Mouse (Mus musculus) MEL (cell line): ENCODE results near the gene Mylk4. TPM values are rescaled to one million over a fixed set of nuclear protein-coding genes. Genes with fewer than 3 reads are reported as not detected.

Source experiments
- DNase-seq: peaks from one replicate; pipeline ENCODE4 v3.0.0; 2011; ENCODE audit warnings: low read depth, low spot score
- H3K27ac ChIP-seq: 2 replicates; pipeline ENCODE4 v1.5.1; 2012; ENCODE audit warnings: low read depth, mild to moderate bottlenecking, control low read depth, low read length, moderate library complexity; ENCODE audit not compliant: control insufficient read depth
- H3K27me3 ChIP-seq, 2 experiments: fragments of 150-350 bp in 1 of 2; sonication (generic) in 1 of 2; 2 replicates each; pipeline ENCODE4 v1.6.1; 2012; ENCODE audit warnings: low read length in 2 of 2, mild to moderate bottlenecking in 2 of 2, improper control_type of control experiment in 1 of 2, moderate library complexity in 1 of 2; ENCODE audit not compliant: insufficient read depth in 2 of 2, control insufficient read depth in 1 of 2
- H3K36me3 ChIP-seq, 2 experiments: 2 replicates each; pipeline ENCODE4 v1.6.1; 2012 to 2014; ENCODE audit warnings: low read length in 2 of 2, improper control_type of control experiment in 1 of 2, inconsistent platforms in 1 of 2, mild to moderate bottlenecking in 1 of 2; ENCODE audit not compliant: insufficient read depth in 2 of 2, control insufficient read depth in 1 of 2
- H3K4me1 ChIP-seq, 2 experiments: fragments of 150-350 bp in 1 of 2; sonication (generic) in 1 of 2; 2 replicates each; pipeline ENCODE4 v1.6.1; 2012; ENCODE audit warnings: low read length in 2 of 2, improper control_type of control experiment in 1 of 2, mild to moderate bottlenecking in 1 of 2; ENCODE audit not compliant: insufficient read depth in 2 of 2, control insufficient read depth in 1 of 2
- H3K4me3 ChIP-seq, 2 experiments: fragments of 150-350 bp in 1 of 2; sonication (generic) in 1 of 2; 2 replicates each; pipeline ENCODE4 v1.5.1; 2012; ENCODE audit warnings: low read depth in 2 of 2, low read length in 2 of 2, mild to moderate bottlenecking in 2 of 2, moderate library complexity in 2 of 2, control low read depth in 1 of 2, improper control_type of control experiment in 1 of 2; ENCODE audit not compliant: control insufficient read depth in 1 of 2, insufficient read depth in 1 of 2
- H3K79me2 ChIP-seq: 2 replicates; pipeline ENCODE4 v1.6.1; 2012; ENCODE audit warnings: mild to moderate bottlenecking, low read length, moderate library complexity; ENCODE audit not compliant: control insufficient read depth, poor library complexity, insufficient read depth
- H3K9ac ChIP-seq: 2 replicates; pipeline ENCODE4 v1.6.1; 2012; ENCODE audit warnings: low read depth, mild to moderate bottlenecking, control low read depth, low read length, moderate library complexity; ENCODE audit not compliant: control insufficient read depth, poor library complexity, severe bottlenecking
- H3K9me3 ChIP-seq: fragments of 150-350 bp; sonication (generic); replicated peaks from 2 replicates; pipeline ENCODE4 v1.6.1; 2012; ENCODE audit warnings: mild to moderate bottlenecking, low read length, improper control_type of control experiment, moderate library complexity; ENCODE audit not compliant: insufficient read depth
- BHLHE40 ChIP-seq: IDR thresholded peaks from 2 replicates; pipeline ENCODE4 v1.6.1; 2012; ENCODE audit warnings: low read depth, mild to moderate bottlenecking, inconsistent platforms, low read length, improper control_type of control experiment, borderline replicate concordance
- CHD1 ChIP-seq: IDR thresholded peaks from 2 replicates; pipeline ENCODE4 v1.6.1; 2012; ENCODE audit warnings: low read depth, mild to moderate bottlenecking, inconsistent platforms, low read length, improper control_type of control experiment
- E2F4 ChIP-seq: IDR thresholded peaks from 2 replicates; pipeline ENCODE4 v1.6.1; 2011; ENCODE audit warnings: low read depth, low read length, improper control_type of control experiment, borderline replicate concordance
- ELF1 ChIP-seq: IDR thresholded peaks from 2 replicates; pipeline ENCODE4 v1.6.1; 2014; ENCODE audit warnings: low read depth, mild to moderate bottlenecking, inconsistent platforms, low read length, improper control_type of control experiment, moderate library complexity
- ETS1 ChIP-seq: IDR thresholded peaks from 2 replicates; pipeline ENCODE4 v1.6.1; 2012; ENCODE audit warnings: low read depth, mild to moderate bottlenecking, inconsistent platforms, low read length, improper control_type of control experiment, moderate library complexity
- GATA1 ChIP-seq: IDR thresholded peaks from 2 replicates; pipeline ENCODE4 v1.6.1; 2011; ENCODE audit warnings: low read depth, low read length, improper control_type of control experiment
- KAT2A ChIP-seq: conservative IDR thresholded peaks from 2 replicates; pipeline ENCODE4 v1.6.1; 2012; ENCODE audit warnings: low read depth, low read length, improper control_type of control experiment, inconsistent platforms
- MAFK ChIP-seq: IDR thresholded peaks from 2 replicates; pipeline ENCODE4 v1.6.1; 2011; ENCODE audit warnings: low read depth, mild to moderate bottlenecking, low read length, improper control_type of control experiment, borderline replicate concordance
- MXI1 ChIP-seq: IDR thresholded peaks from 2 replicates; pipeline ENCODE4 v1.6.1; 2011; ENCODE audit warnings: mild to moderate bottlenecking, low read depth, low read length, improper control_type of control experiment
- MYB ChIP-seq: IDR thresholded peaks from 2 replicates; pipeline ENCODE4 v1.6.1; 2011; ENCODE audit warnings: mild to moderate bottlenecking, low read depth, low read length, improper control_type of control experiment
- MYC ChIP-seq: IDR thresholded peaks from 2 replicates; pipeline ENCODE4 v1.6.1; 2011; ENCODE audit warnings: low read depth, mild to moderate bottlenecking, low read length, improper control_type of control experiment, moderate library complexity
- POLR2AphosphoS2 ChIP-seq: IDR thresholded peaks from 2 replicates; pipeline ENCODE4 v1.6.1; 2011; ENCODE audit warnings: low read length, improper control_type of control experiment
- POLR2AphosphoS5 ChIP-seq: IDR thresholded peaks from 2 replicates; pipeline ENCODE4 v1.6.1; 2012; ENCODE audit warnings: low read depth, borderline replicate concordance, mild to moderate bottlenecking, inconsistent platforms, low read length, moderate library complexity, mixed read lengths
- RAD21 ChIP-seq: IDR thresholded peaks from 2 replicates; pipeline ENCODE4 v1.6.1; 2011; ENCODE audit warnings: mild to moderate bottlenecking, low read depth, low read length, improper control_type of control experiment
- SMC3 ChIP-seq: IDR thresholded peaks from 2 replicates; pipeline ENCODE4 v1.6.1; 2011; ENCODE audit warnings: low read depth, low read length, improper control_type of control experiment
- TAL1 ChIP-seq: IDR thresholded peaks from 2 replicates; pipeline ENCODE4 v1.6.1; 2012; ENCODE audit warnings: mild to moderate bottlenecking, inconsistent platforms, low read length, moderate library complexity, mixed read lengths
- TBP ChIP-seq: IDR thresholded peaks from 2 replicates; pipeline ENCODE4 v1.8.0; 2011; ENCODE audit warnings: low read depth, low read length, improper control_type of control experiment
- ZC3H11A ChIP-seq: IDR thresholded peaks from 2 replicates; pipeline ENCODE4 v1.6.1; 2012; ENCODE audit warnings: low read depth, mild to moderate bottlenecking, inconsistent platforms, low read length, improper control_type of control experiment
- ZMIZ1 ChIP-seq: IDR thresholded peaks from 2 replicates; pipeline ENCODE4 v1.6.1; 2012; ENCODE audit warnings: low read depth, mild to moderate bottlenecking, inconsistent platforms, low read length, improper control_type of control experiment, moderate library complexity
- polyA plus RNA-seq, 2 experiments: library from polyadenylated mRNA; stranded (reverse) in 1 of 2; unstranded in 1 of 2; fragments of >175 nt in 1 of 2; fragments of >200 nt in 1 of 2; gene quantifications; 2 replicates each; pipeline versions ENCODE4 v1.2.1 to v1.2.4; 2012; ENCODE audit warnings: low replicate concordance in 2 of 2, low read depth in 1 of 2; ENCODE audit not compliant: insufficient read length in 2 of 2, insufficient read depth in 1 of 2, missing spikeins in 1 of 2
- total RNA-seq: library from RNA; depleted of rRNA; stranded (reverse); fragments of 300-350 nt; gene quantifications from 2 replicates; pipeline ENCODE4 v1.2.3, GENCODE M21; 2012

Gene Mylk4
- total and polyA plus RNA-seq, 3 experiments: not detected

- Histone ChIP-seq H3K27ac (no peak overlapping the region), H3K27me3 (peaks cover 7 to 14% of the 10 kb centered on the region in 2 experiments), H3K9me3 (no peaks in the 10 kb centered on the region), H3K9ac (no peak overlapping the region), H3K4me3 (no peak overlapping the region), H3K79me2 (no peaks in the 10 kb centered on the region), H3K4me1 (no peaks in the 10 kb centered on the region), H3K36me3 (no peaks in the 10 kb centered on the region)
- no peak for TF ChIP-seq E2F4
- TF ChIP-seq MXI1: no peak
- no peak for TF ChIP-seq KAT2A
- no peak for TF ChIP-seq ELF1
- TF ChIP-seq POLR2AphosphoS5: no peak
- no peak for TF ChIP-seq SMC3
- no peak for TF ChIP-seq RAD21
- TF ChIP-seq GATA1: no peak
- DNase-seq: no peak
Measured at GRCm38 (mm10) chr13:32778861-32779260, 4.9 kb downstream of the Mylk4 start.

- H3K36me3 ChIP-seq: no peaks in the 10 kb centered on the region
- peaks cover 7 to 12% of the 10 kb centered on the region in 2 experiments for H3K27me3 ChIP-seq
- no peaks in the 10 kb centered on the region for H3K4me1 ChIP-seq
- DNase-seq: no peak
- no peak overlapping the region for H3K9ac ChIP-seq
- H3K27ac ChIP-seq: no peak overlapping the region
- TF ChIP-seq ZMIZ1 (no peak), POLR2AphosphoS5 (no peak), KAT2A (no peak), MAFK (no peak), TBP (no peak), MYC (no peak), E2F4 (no peak), CHD1 (no peak), MXI1 (no peak), TAL1 (no peak), POLR2AphosphoS2 (no peak), MYB (no peak), BHLHE40 (no peak), ZC3H11A (no peak), ETS1 (no peak)
- H3K79me2 ChIP-seq: no peaks in the 10 kb centered on the region
- no peaks in the 10 kb centered on the region for H3K9me3 ChIP-seq
- no peak overlapping the region for H3K4me3 ChIP-seq
Measured at GRCm38 (mm10) chr13:32776350-32776749, 7.4 kb downstream of the Mylk4 start.
